Mouse (Mus musculus): Measurements from ENCODE around the gene Zfhx3. TPM values are rescaled to one million over a fixed set of nuclear protein-coding genes. Genes with fewer than 3 reads are reported as not detected.
A peak's percentile ranks its signal among the peaks of the same experiment; 100 is the strongest.

Zfhx3 gene
- polyA plus RNA-seq, 1 experiment from 2014 or later, result 27.5 TPM

GRCm38 (mm10) chr8:108440476-108440875, 498.0 kb downstream of the Zfhx3 start:
- Histone ChIP-seq H3K4me2 (ENCODE audit: low read depth, low read length) (no peak overlapping the region), H3K9me3 (replicated peaks; ENCODE audit: control insufficient read depth, low read length) (no peaks in the 10 kb centered on the region), H3K4me3 (ENCODE audit: low read depth, low read length) (no peak overlapping the region), H3K4me1 (ENCODE audit: control insufficient read depth, insufficient read depth, low read length) (no peaks in the 10 kb centered on the region), H3K27ac (replicated peaks; ENCODE audit: low read depth, low read length) (no peak overlapping the region), H3K27me3 (ENCODE audit: control insufficient read depth, insufficient read depth, low read length) (no peaks in the 10 kb centered on the region), H3K9ac (replicated peaks; ENCODE audit: low read length) (no peak overlapping the region), H3K36me3 (replicated peaks; ENCODE audit: control insufficient read depth, insufficient read depth, low read depth, low read length) (no peaks in the 10 kb centered on the region)
- ATAC-seq (replicated peaks; ENCODE audit: insufficient number of reproducible peaks, low FRiP score, low TSS enrichment, low read depth), result no peak
- 61% methylated on average over 3 of the region's 3 CpGs for WGBS
- DNase-seq (ENCODE audit: low spot score), result no peak

- WGBS, result 16% methylated on average over 8 of the region's 8 CpGs
- no peak overlapping the region for H3K4me3 ChIP-seq (ENCODE audit: low read depth, low read length)
Observed at GRCm38 (mm10) chr8:108450847-108451246, 508.4 kb downstream of the Zfhx3 start.

GRCm38 (mm10) chr8:108454561-108455311, 512.3 kb downstream of the Zfhx3 start:
- Histone ChIP-seq H3K9me3 (replicated peaks; ENCODE audit: control insufficient read depth, low read length) (no peaks in the 10 kb centered on the region; the same call in 1 of the 2 replicates), H3K4me2 (ENCODE audit: low read depth, low read length) (no peak overlapping the region), H3K27ac (replicated peaks; ENCODE audit: low read depth, low read length) (no peak overlapping the region), H3K4me1 (ENCODE audit: control insufficient read depth, insufficient read depth, low read length) (no peaks in the 10 kb centered on the region; the same call in 1 of the 2 replicates), H3K27me3 (ENCODE audit: control insufficient read depth, insufficient read depth, low read length) (no peaks in the 10 kb centered on the region), H3K9ac (replicated peaks; ENCODE audit: low read length) (no peak overlapping the region), H3K36me3 (replicated peaks; ENCODE audit: control insufficient read depth, insufficient read depth, low read depth, low read length) (no peaks in the 10 kb centered on the region), H3K4me3 (ENCODE audit: low read depth, low read length) (no peak overlapping the region)
- DNase-seq (ENCODE audit: low spot score) (peak; percentile 25), ATAC-seq (replicated peaks; ENCODE audit: insufficient number of reproducible peaks, low FRiP score, low TSS enrichment, low read depth) (peak; percentile 81; the same call in 1 of the 2 replicates)
- 48% methylated on average over 18 of the region's 18 CpGs for WGBS

More at GRCm38 (mm10) chr8:108450847-108451246, 508.4 kb downstream of the Zfhx3 start:
- H3K9ac ChIP-seq (replicated peaks; ENCODE audit: low read length), result no peak overlapping the region
- no peak overlapping the region for H3K27ac ChIP-seq (replicated peaks; ENCODE audit: low read depth, low read length)
- H3K36me3 ChIP-seq (replicated peaks; ENCODE audit: control insufficient read depth, insufficient read depth, low read depth, low read length), result no peaks in the 10 kb centered on the region
- H3K4me2 ChIP-seq (ENCODE audit: low read depth, low read length), result no peak overlapping the region
- ATAC-seq (replicated peaks; ENCODE audit: insufficient number of reproducible peaks, low FRiP score, low TSS enrichment, low read depth) (no peak; the same call in 1 of the 2 replicates), DNase-seq (ENCODE audit: low spot score) (peak; percentile 56)
- H3K9me3 ChIP-seq (replicated peaks; ENCODE audit: control insufficient read depth, low read length), result no peaks in the 10 kb centered on the region
- H3K27me3 ChIP-seq (ENCODE audit: control insufficient read depth, insufficient read depth, low read length), result no peaks in the 10 kb centered on the region
- no peaks in the 10 kb centered on the region; the same call in 1 of the 2 replicates for H3K4me1 ChIP-seq (ENCODE audit: control insufficient read depth, insufficient read depth, low read length)

- ATAC-seq (replicated peaks; ENCODE audit: insufficient number of reproducible peaks, low FRiP score, low TSS enrichment, low read depth) (peak; percentile 67; the same call in 1 of the 2 replicates), DNase-seq (ENCODE audit: low spot score) (no peak)
- H3K4me3 ChIP-seq (ENCODE audit: low read depth, low read length), result no peak overlapping the region
- H3K9ac ChIP-seq (replicated peaks; ENCODE audit: low read length), result no peak overlapping the region
- no peak overlapping the region for H3K4me2 ChIP-seq (ENCODE audit: low read depth, low read length)
- H3K4me1 ChIP-seq (ENCODE audit: control insufficient read depth, insufficient read depth, low read length), result no peaks in the 10 kb centered on the region
- 72% methylated on average over 6 of the region's 6 CpGs for WGBS
- H3K9me3 ChIP-seq (replicated peaks; ENCODE audit: control insufficient read depth, low read length), result no peaks in the 10 kb centered on the region
- no peaks in the 10 kb centered on the region for H3K27me3 ChIP-seq (ENCODE audit: control insufficient read depth, insufficient read depth, low read length)
- H3K36me3 ChIP-seq (replicated peaks; ENCODE audit: control insufficient read depth, insufficient read depth, low read depth, low read length), result no peaks in the 10 kb centered on the region
- H3K27ac ChIP-seq (replicated peaks; ENCODE audit: low read depth, low read length), result no peak overlapping the region
Observed at GRCm38 (mm10) chr8:108466653-108467052, 524.2 kb downstream of the Zfhx3 start.

- H3K4me2 ChIP-seq (ENCODE audit: low read depth, low read length), result no peak overlapping the region
- ATAC-seq (replicated peaks; ENCODE audit: insufficient number of reproducible peaks, low FRiP score, low TSS enrichment, low read depth) (no peak), DNase-seq (ENCODE audit: low spot score) (no peak)
- H3K27me3 ChIP-seq (ENCODE audit: control insufficient read depth, insufficient read depth, low read length), result no peaks in the 10 kb centered on the region
- no peak overlapping the region for H3K9ac ChIP-seq (replicated peaks; ENCODE audit: low read length)
- no peaks in the 10 kb centered on the region for H3K9me3 ChIP-seq (replicated peaks; ENCODE audit: control insufficient read depth, low read length)
- WGBS, result 77% methylated on average over 19 of the region's 19 CpGs
- no peaks in the 10 kb centered on the region for H3K4me1 ChIP-seq (ENCODE audit: control insufficient read depth, insufficient read depth, low read length)
- no peak overlapping the region for H3K27ac ChIP-seq (replicated peaks; ENCODE audit: low read depth, low read length)
- no peak overlapping the region for H3K4me3 ChIP-seq (ENCODE audit: low read depth, low read length)
- H3K36me3 ChIP-seq (replicated peaks; ENCODE audit: control insufficient read depth, insufficient read depth, low read depth, low read length), result no peaks in the 10 kb centered on the region
Observed at GRCm38 (mm10) chr8:108467172-108468035, 525.0 kb downstream of the Zfhx3 start.

GRCm38 (mm10) chr8:108470269-108470668, 527.8 kb downstream of the Zfhx3 start:
- no peaks in the 10 kb centered on the region for H3K9me3 ChIP-seq (replicated peaks; ENCODE audit: control insufficient read depth, low read length)
- 92% methylated on average over 3 of the region's 3 CpGs for WGBS
- no peak overlapping the region for H3K4me2 ChIP-seq (ENCODE audit: low read depth, low read length)
- H3K9ac ChIP-seq (replicated peaks; ENCODE audit: low read length), result no peak overlapping the region
- H3K27ac ChIP-seq (replicated peaks; ENCODE audit: low read depth, low read length), result no peak overlapping the region
- no peak overlapping the region for H3K4me3 ChIP-seq (ENCODE audit: low read depth, low read length)
- H3K36me3 ChIP-seq (replicated peaks; ENCODE audit: control insufficient read depth, insufficient read depth, low read depth, low read length), result no peaks in the 10 kb centered on the region
- H3K4me1 ChIP-seq (ENCODE audit: control insufficient read depth, insufficient read depth, low read length), result no peaks in the 10 kb centered on the region
- no peaks in the 10 kb centered on the region for H3K27me3 ChIP-seq (ENCODE audit: control insufficient read depth, insufficient read depth, low read length)
- ATAC-seq (replicated peaks; ENCODE audit: insufficient number of reproducible peaks, low FRiP score, low TSS enrichment, low read depth) (no peak), DNase-seq (ENCODE audit: low spot score) (no peak)

- Histone ChIP-seq H3K27me3 (ENCODE audit: control insufficient read depth, insufficient read depth, low read length) (no peaks in the 10 kb centered on the region), H3K9me3 (replicated peaks; ENCODE audit: control insufficient read depth, low read length) (no peaks in the 10 kb centered on the region), H3K4me2 (ENCODE audit: low read depth, low read length) (no peak overlapping the region), H3K4me1 (ENCODE audit: control insufficient read depth, insufficient read depth, low read length) (no peaks in the 10 kb centered on the region), H3K4me3 (ENCODE audit: low read depth, low read length) (no peak overlapping the region), H3K36me3 (replicated peaks; ENCODE audit: control insufficient read depth, insufficient read depth, low read depth, low read length) (no peaks in the 10 kb centered on the region), H3K9ac (replicated peaks; ENCODE audit: low read length) (no peak overlapping the region), H3K27ac (replicated peaks; ENCODE audit: low read depth, low read length) (no peak overlapping the region)
- 88% methylated on average over 10 of the region's 10 CpGs for WGBS
- ATAC-seq (replicated peaks; ENCODE audit: insufficient number of reproducible peaks, low FRiP score, low TSS enrichment, low read depth) (no peak), DNase-seq (ENCODE audit: low spot score) (no peak)
Observed at GRCm38 (mm10) chr8:108474556-108474955, 532.1 kb downstream of the Zfhx3 start.

GRCm38 (mm10) chr8:108478131-108478530, 535.7 kb downstream of the Zfhx3 start:
- no peaks in the 10 kb centered on the region for H3K9me3 ChIP-seq (replicated peaks; ENCODE audit: control insufficient read depth, low read length)
- no peaks in the 10 kb centered on the region for H3K4me1 ChIP-seq (ENCODE audit: control insufficient read depth, insufficient read depth, low read length)
- no peak overlapping the region for H3K27ac ChIP-seq (replicated peaks; ENCODE audit: low read depth, low read length)
- H3K4me2 ChIP-seq (ENCODE audit: low read depth, low read length), result no peak overlapping the region
- no peaks in the 10 kb centered on the region for H3K27me3 ChIP-seq (ENCODE audit: control insufficient read depth, insufficient read depth, low read length)
- H3K36me3 ChIP-seq (replicated peaks; ENCODE audit: control insufficient read depth, insufficient read depth, low read depth, low read length), result no peaks in the 10 kb centered on the region
- DNase-seq (ENCODE audit: low spot score) (no peak), ATAC-seq (replicated peaks; ENCODE audit: insufficient number of reproducible peaks, low FRiP score, low TSS enrichment, low read depth) (no peak)
- H3K9ac ChIP-seq (replicated peaks; ENCODE audit: low read length), result no peak overlapping the region
- WGBS, result 77% methylated on average over 8 of the region's 8 CpGs
- no peak overlapping the region for H3K4me3 ChIP-seq (ENCODE audit: low read depth, low read length)

Measured in embryonic facial prominence, embryonic 11.5 days (tissue).